In genomic region chr1:186163206-186163605, GRCm38 (mm10) we compare ENCODE assay signal across 18 mouse cellular contexts. TPM values are rescaled to one million over a fixed set of nuclear protein-coding genes. Genes with fewer than 3 reads are reported as not detected.
DNase-seq lines count a peak whose midpoint lies in the region; ATAC-seq lines count a peak whose summit lies in the region.
"Had no signal": no experiment of that assay in that cellular context is flagged by ENCODE, and none has a peak within 500 bp of the region (broad histone marks: within the 10 kb centered on the region; RNA-seq: fewer than 3 reads in every experiment).

No protein-coding gene starts in this region.

- 63% methylated on average over 12 of the region's 12 CpGs for WGBS in hindbrain, embryonic 11.5 days
- WGBS in hindbrain, embryonic 13.5 days, result 63% methylated on average over 12 of the region's 12 CpGs

- DNase-seq in hindbrain, embryonic 11.5 days (ENCODE audit: low spot score), result peak; percentile 23
- DNase-seq in adipocyte (ENCODE audit: low spot score), result peak; percentile 75
- peak; percentile 15 for DNase-seq in embryo, embryonic 9.5 days (ENCODE audit: extremely low spot score)
- peak; percentile 10 for DNase-seq in heart, postnatal 25 days (ENCODE audit: low spot score)
- no peak for DNase-seq in B cell, adult 2 months
- no peak for DNase-seq in urinary bladder, adult 18-20 months (ENCODE audit: low spot score in 2 of 2)
- DNase-seq: adrenal gland, postnatal 14 days; cerebellum, adult 11-12 months; lung, postnatal 14 days; right cerebral cortex, postnatal 25 days; thymus, postnatal 4 days had no signal

- no peak overlapping the region for H3K27ac ChIP-seq in hindbrain, embryonic 11.5 days (ENCODE audit: low read depth, low read length)
- H3K27ac ChIP-seq in hindbrain, embryonic 13.5 days, result no peak overlapping the region
- H3K27ac ChIP-seq: embryonic facial prominence, embryonic 12.5 days; kidney, embryonic 15.5 days; midbrain, embryonic 15.5 days; stomach, embryonic 15.5 days had no signal

- ATAC-seq in hindbrain, embryonic 11.5 days (ENCODE audit: low FRiP score), result no peak
- ATAC-seq in hindbrain, embryonic 13.5 days (ENCODE audit: low FRiP score), result no peak
- ATAC-seq: midbrain, embryonic 15.5 days had no signal

- no peaks in the 10 kb centered on the region for H3K9me3 ChIP-seq in hindbrain, embryonic 11.5 days (ENCODE audit: control insufficient read depth, low read length)
- no peaks in the 10 kb centered on the region for H3K9me3 ChIP-seq in hindbrain, embryonic 13.5 days
- H3K9me3 ChIP-seq: embryonic facial prominence, embryonic 12.5 days; kidney, embryonic 15.5 days; midbrain, embryonic 15.5 days; stomach, embryonic 15.5 days had no signal

- H3K9ac ChIP-seq in hindbrain, embryonic 11.5 days (ENCODE audit: low read depth, low read length), result no peak overlapping the region
- H3K9ac ChIP-seq in hindbrain, embryonic 13.5 days, result no peak overlapping the region
- H3K9ac ChIP-seq: embryonic facial prominence, embryonic 12.5 days; kidney, embryonic 15.5 days; midbrain, embryonic 15.5 days; stomach, embryonic 15.5 days had no signal

- H3K36me3 ChIP-seq in hindbrain, embryonic 11.5 days (ENCODE audit: control insufficient read depth, insufficient read depth, low read length), result no peaks in the 10 kb centered on the region
- H3K36me3 ChIP-seq in hindbrain, embryonic 13.5 days, result no peaks in the 10 kb centered on the region
- H3K36me3 ChIP-seq: embryonic facial prominence, embryonic 12.5 days; kidney, embryonic 15.5 days; midbrain, embryonic 15.5 days; stomach, embryonic 15.5 days had no signal

- H3K4me3 ChIP-seq in hindbrain, embryonic 11.5 days (ENCODE audit: low read depth, low read length), result no peak overlapping the region
- no peak overlapping the region for H3K4me3 ChIP-seq in hindbrain, embryonic 13.5 days
- H3K4me3 ChIP-seq: embryonic facial prominence, embryonic 12.5 days; kidney, embryonic 15.5 days; midbrain, embryonic 15.5 days; stomach, embryonic 15.5 days had no signal

- no peaks in the 10 kb centered on the region for H3K27me3 ChIP-seq in hindbrain, embryonic 11.5 days (ENCODE audit: control insufficient read depth, insufficient read depth, low read length)
- no peaks in the 10 kb centered on the region for H3K27me3 ChIP-seq in hindbrain, embryonic 13.5 days
- H3K27me3 ChIP-seq: CH12.LX; embryonic facial prominence, embryonic 12.5 days; kidney, embryonic 15.5 days; midbrain, embryonic 15.5 days; stomach, embryonic 15.5 days had no signal

- intact Hi-C loops in heart, postnatal 25 days (cut with DNase I), result no loop called here

- no peaks in the 10 kb centered on the region for H3K4me1 ChIP-seq in hindbrain, embryonic 11.5 days (replicated peaks; ENCODE audit: control insufficient read depth, insufficient read depth, low read length)
- no peaks in the 10 kb centered on the region for H3K4me1 ChIP-seq in hindbrain, embryonic 13.5 days (replicated peaks)
- H3K4me1 ChIP-seq: midbrain, embryonic 15.5 days; stomach, embryonic 15.5 days had no signal

- H3K4me2 ChIP-seq in hindbrain, embryonic 11.5 days (replicated peaks; ENCODE audit: low read depth, low read length), result no peak overlapping the region
- no peak overlapping the region for H3K4me2 ChIP-seq in hindbrain, embryonic 13.5 days
- H3K4me2 ChIP-seq: embryonic facial prominence, embryonic 12.5 days; kidney, embryonic 15.5 days; midbrain, embryonic 15.5 days; stomach, embryonic 15.5 days had no signal

RNA-seq across cellular contexts. Expression of gene Lyplal1, which starts 46.1 kb away (rescaled TPM):
- polyA plus RNA-seq in hindbrain, embryonic 11.5 days (2014; fragmentation: Nextera tagmentation; extraction: Ambion mirVana), result 23.6 and 24.0 TPM in 2 replicates
- polyA plus RNA-seq in hindbrain, embryonic 13.5 days (2015; fragmentation: Nextera tagmentation; extraction: Ambion mirVana), result 20.3 and 20.8 TPM in 2 replicates
- total RNA-seq in heart, postnatal 25 days (2021), result 1 to 10 TPM; 1.6 to 2.0 TPM
- total RNA-seq: CH12.LX; neutrophil, adult 5-6 weeks had no signal

Comparison
In these comparisons a context has a peak if more than half of its experiments do, and no peak if none do; other contexts are left out.
1. DNase-seq: peak in hindbrain, embryonic 11.5 days (single experiment), adipocyte (single experiment), embryo, embryonic 9.5 days (single experiment) and heart, postnatal 25 days (single experiment); none in B cell, adult 2 months (0 of 2) and urinary bladder, adult 18-20 months (0 of 2).